11 mouse cellular contexts compared by ENCODE assay signal in genomic region chr12:5983937-5984610, GRCm38 (mm10).
A peak's percentile ranks its signal among the peaks of the same experiment; 100 is the strongest.
DNase-seq lines count a peak whose midpoint lies in the region; ATAC-seq and TF ChIP-seq lines count a peak whose summit lies in the region.
"Had no signal": no experiment of that assay in that cellular context is flagged by ENCODE, and none has a peak within 500 bp of the region (broad histone marks: within the 10 kb centered on the region; RNA-seq: fewer than 3 reads in every experiment).

No protein-coding gene starts in this region.

- no peak for TF ChIP-seq CTCF in lung, embryonic 14.5 days (IDR thresholded peaks at IDR 0.05; ENCODE audit: low read depth)

- H3K4me3 ChIP-seq in lung, embryonic 14.5 days (ENCODE audit: low read depth, low read length) = no peak overlapping the region
- no peak overlapping the region for H3K4me3 ChIP-seq in forebrain, embryonic 16.5 days (replicated peaks; ENCODE audit: low read length)
- H3K4me3 ChIP-seq in neural tube, embryonic 14.5 days (ENCODE audit: low read depth, low read length) = no peak overlapping the region

- H3K4me2 ChIP-seq in lung, embryonic 14.5 days = no peak overlapping the region
- peak overlapping the region; percentile 20; the same call in 1 of the 2 replicates for H3K4me2 ChIP-seq in forebrain, embryonic 16.5 days (ENCODE audit: low read length)
- peak overlapping the region; percentile 12; the same call in 1 of the 2 replicates for H3K4me2 ChIP-seq in neural tube, embryonic 14.5 days (ENCODE audit: low read depth, low read length)

- H3K36me3 ChIP-seq in lung, embryonic 14.5 days (ENCODE audit: insufficient read depth) = no peaks in the 10 kb centered on the region
- no peaks in the 10 kb centered on the region for H3K36me3 ChIP-seq in forebrain, embryonic 16.5 days (ENCODE audit: control insufficient read depth, insufficient read depth)
- H3K36me3 ChIP-seq in neural tube, embryonic 14.5 days (ENCODE audit: control insufficient read depth, insufficient read depth, low read length) = no peaks in the 10 kb centered on the region

- ATAC-seq in lung, embryonic 14.5 days (ENCODE audit: insufficient read depth) = no peak
- ATAC-seq in forebrain, embryonic 16.5 days = peak; percentile 92
- ATAC-seq in neural tube, embryonic 14.5 days (ENCODE audit: low read depth) = peak; percentile 85

- no peak overlapping the region for H3K27ac ChIP-seq in lung, embryonic 14.5 days (ENCODE audit: low read depth)
- peak overlapping the region; percentile 56; the same call in 1 of the 2 replicates for H3K27ac ChIP-seq in forebrain, embryonic 16.5 days (ENCODE audit: low read length)
- H3K27ac ChIP-seq in neural tube, embryonic 14.5 days (ENCODE audit: low read depth, low read length) = no peak overlapping the region

- H3K9ac ChIP-seq in lung, embryonic 14.5 days = no peak overlapping the region
- H3K9ac ChIP-seq in forebrain, embryonic 16.5 days (replicated peaks; ENCODE audit: low read depth, low read length) = no peak overlapping the region
- H3K9ac ChIP-seq in neural tube, embryonic 14.5 days (replicated peaks; ENCODE audit: low read depth, low read length) = no peak overlapping the region

- peak; percentile 18 to 33 for DNase-seq in frontal cortex, postnatal 36 days (ENCODE audit: low spot score in 2 of 2)
- DNase-seq in frontal cortex, postnatal 10 days (ENCODE audit: low spot score in 2 of 2) = no peak
- DNase-seq in lung, embryonic 14.5 days = peak; percentile 61
- no peak for DNase-seq in lung, postnatal 10 days
- DNase-seq in adrenal gland, adult 2 months = no peak
- DNase-seq in urinary bladder, postnatal 36 days (ENCODE audit: low spot score in 2 of 2) = no peak
- DNase-seq: adrenal gland, postnatal 14 days; cerebellum, adult 8-10 months; heart, postnatal 4 days had no signal

- no peaks in the 10 kb centered on the region for H3K9me3 ChIP-seq in lung, embryonic 14.5 days (ENCODE audit: low read depth, low read length)
- H3K9me3 ChIP-seq in forebrain, embryonic 16.5 days (ENCODE audit: control insufficient read depth, low read length) = no peaks in the 10 kb centered on the region
- no peaks in the 10 kb centered on the region for H3K9me3 ChIP-seq in neural tube, embryonic 14.5 days (ENCODE audit: control insufficient read depth, low read length)

- H3K27me3 ChIP-seq in lung, embryonic 14.5 days (ENCODE audit: insufficient read depth, low read length) = no peaks in the 10 kb centered on the region
- H3K27me3 ChIP-seq in forebrain, embryonic 16.5 days (replicated peaks; ENCODE audit: control insufficient read depth, insufficient read depth, low read length) = no peaks in the 10 kb centered on the region
- H3K27me3 ChIP-seq in neural tube, embryonic 14.5 days (ENCODE audit: control insufficient read depth, insufficient read depth, low read length) = no peaks in the 10 kb centered on the region

- WGBS in lung, embryonic 14.5 days = 40% methylated on average over 13 of the region's 13 CpGs
- WGBS in forebrain, embryonic 16.5 days = 16% methylated on average over 13 of the region's 13 CpGs
- WGBS in neural tube, embryonic 14.5 days = 33% methylated on average over 13 of the region's 13 CpGs

- no peaks in the 10 kb centered on the region for H3K4me1 ChIP-seq in lung, embryonic 14.5 days (ENCODE audit: insufficient read depth)
- H3K4me1 ChIP-seq in forebrain, embryonic 16.5 days (replicated peaks; ENCODE audit: control insufficient read depth, insufficient read depth, low read length) = peaks cover 6% of the 10 kb centered on the region
- no peaks in the 10 kb centered on the region for H3K4me1 ChIP-seq in neural tube, embryonic 14.5 days (ENCODE audit: control insufficient read depth, insufficient read depth, low read length)

Comparison
In these comparisons a context has a peak if more than half of its experiments do, and no peak if none do; other contexts are left out.
1. DNase-seq: peak in frontal cortex, postnatal 36 days (2 of 2) and lung, embryonic 14.5 days (single experiment); none in frontal cortex, postnatal 10 days (0 of 2), lung, postnatal 10 days (single experiment), adrenal gland, adult 2 months (single experiment) and urinary bladder, postnatal 36 days (0 of 2).